Mouse (Mus musculus) left cerebral cortex, adult 6 months (tissue): ENCODE data around the gene Ptger1. TPM values are rescaled to one million over a fixed set of nuclear protein-coding genes. Genes with fewer than 3 reads are reported as not detected.

Experiments
- long read RNA-seq, 2 experiments: library from polyadenylated mRNA; unstranded; transcript quantifications; one replicate each; pipeline ENCODE4 v2.0.0; 2019 to 2020
- polyA plus RNA-seq: library from polyadenylated mRNA; unstranded; fragments of <200 nt; fragmentation: Nextera tagmentation; gene quantifications from 2 replicates; pipeline ENCODE4 v1.2.3, GENCODE M21; 2021

The Ptger1 gene
- polyA plus RNA-seq = 0.18 and 0.40 TPM in 2 replicates
- long read RNA-seq, experiment 1, full-length matches to known transcripts = 3 of 3 reads
- long read RNA-seq, experiment 1, partial matches to known transcripts = 0 of 3 reads
- long read RNA-seq, experiment 1, other reads (novel, unspliced or antisense) = 0 of 3 reads
- long read RNA-seq, experiment 2, partial matches to known transcripts = 0 of 1 reads
- long read RNA-seq, experiment 2, other reads (novel, unspliced or antisense) = 0 of 1 reads

DNA sequence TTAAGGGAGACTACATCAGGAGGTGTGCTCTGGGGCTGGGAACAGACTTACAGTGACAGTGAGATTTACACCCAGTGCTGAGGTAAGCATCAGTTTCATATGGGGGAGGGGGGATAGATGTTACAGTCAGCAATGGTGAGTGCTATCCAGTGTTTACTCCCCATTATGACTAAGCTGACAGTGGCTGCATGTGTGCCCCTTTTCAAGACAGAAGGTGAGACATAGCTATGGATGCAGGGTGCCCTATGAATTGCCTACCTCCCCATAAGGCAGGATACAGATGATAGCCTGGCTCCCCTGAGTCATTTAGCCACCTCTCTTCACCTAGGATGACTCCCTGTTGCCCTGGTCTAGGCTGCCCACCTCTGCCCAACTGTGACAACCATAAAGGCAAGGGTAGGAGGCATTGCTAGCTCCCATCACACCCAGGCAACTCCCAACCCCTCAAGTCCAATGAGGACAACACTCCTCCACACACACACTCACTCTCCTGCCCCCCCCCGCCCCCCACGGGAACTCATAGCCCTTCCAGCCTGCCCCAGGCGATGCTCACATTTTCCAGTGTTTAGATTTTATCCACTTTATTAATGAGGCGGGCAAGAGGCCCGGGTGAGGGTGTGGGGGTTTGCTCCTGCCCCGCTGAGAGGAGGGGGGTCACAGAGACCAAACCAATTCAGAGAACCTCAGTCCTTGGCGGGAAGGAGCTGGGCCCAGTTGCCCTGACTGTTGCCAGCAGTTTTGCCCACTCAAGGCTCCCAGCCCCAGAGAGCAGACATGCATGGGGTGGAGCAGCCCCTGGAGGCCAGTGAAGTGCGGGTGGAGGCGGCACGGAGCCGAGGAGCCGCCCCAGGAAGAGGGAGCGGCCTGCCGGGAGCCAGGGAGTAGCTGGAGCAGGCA lies at the start of gene Ptger1:
Gene Ptger1, plus strand, starts transcription at position 710 of the 897 bp plus-strand sequence.

DNA sequence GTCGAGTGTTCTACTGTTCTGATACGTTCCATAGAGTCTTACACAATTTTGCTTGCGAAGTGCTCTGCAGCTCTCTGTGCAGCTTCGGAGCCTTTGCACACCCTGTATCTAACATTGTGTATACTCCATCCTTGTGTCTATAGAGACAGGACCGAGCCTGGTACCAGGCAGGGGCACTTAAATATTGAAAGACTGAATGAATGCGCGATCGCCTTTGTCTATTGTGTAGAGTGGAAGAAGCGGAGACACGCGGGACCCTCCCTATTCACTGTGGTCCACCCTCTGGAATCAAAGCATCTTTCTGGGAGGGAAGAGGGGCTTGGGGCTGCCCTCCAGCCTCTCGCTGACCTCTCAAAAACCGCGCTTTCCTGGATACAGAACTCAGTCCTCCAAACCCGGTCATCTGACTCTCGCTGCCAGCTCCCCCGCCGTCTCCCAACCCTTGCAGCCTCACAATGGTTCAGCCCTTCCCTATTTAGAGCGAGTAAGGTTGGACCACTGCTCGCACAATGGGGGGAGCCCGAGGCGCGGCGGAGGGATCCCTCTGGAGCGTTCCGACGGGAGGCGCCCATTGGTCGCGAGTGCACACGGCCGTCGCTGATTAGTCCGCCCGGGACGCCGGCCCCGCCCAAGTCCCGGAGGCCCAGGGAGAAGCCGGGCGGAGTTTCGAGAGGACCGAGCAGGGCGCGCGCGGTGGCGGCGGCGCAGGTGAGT lies 14.3 kb upstream of the Ptger1 start, which contains the start of gene Gipc1:
Gene Gipc1, plus strand, starts transcription at position 648 of the 714 bp plus-strand sequence.

DNA sequence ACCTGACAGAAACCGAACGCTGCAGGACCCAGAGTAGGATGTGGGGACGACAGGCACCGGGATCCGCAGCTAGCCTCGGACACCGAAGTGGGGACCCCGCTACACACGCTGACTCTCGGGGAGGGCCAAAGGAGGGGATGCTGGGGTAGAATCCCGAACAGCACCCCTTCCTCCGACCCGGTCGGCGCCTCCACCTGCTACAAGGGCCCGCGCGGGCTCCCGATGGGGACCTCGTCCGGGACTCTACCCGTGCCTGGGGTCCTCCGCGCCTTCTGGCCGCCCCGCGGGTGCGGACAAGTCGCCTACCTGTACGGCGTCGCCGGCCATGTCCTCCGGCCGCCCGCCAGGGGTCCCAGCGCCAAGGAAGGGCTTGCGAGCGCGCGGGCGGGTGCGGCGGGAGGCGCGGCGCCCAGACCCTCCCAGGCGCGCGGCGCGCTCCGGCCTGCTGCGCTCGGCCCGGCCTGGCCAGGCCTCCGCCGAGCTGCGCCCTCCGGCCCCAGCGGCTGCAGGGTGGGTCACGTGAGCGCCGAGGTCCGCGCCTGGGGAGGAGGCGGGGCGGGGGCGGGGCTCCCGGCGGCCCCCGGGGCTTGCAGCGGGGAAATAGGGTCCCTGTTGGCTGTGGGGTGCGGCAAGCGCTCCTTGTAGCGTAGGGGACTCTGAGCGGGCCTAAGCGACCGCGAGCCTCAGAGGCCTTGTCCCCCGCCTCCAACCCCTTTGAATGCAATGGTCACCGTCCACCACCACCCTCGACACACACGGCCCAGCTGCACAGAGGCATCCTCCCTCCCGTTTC lies 32.4 kb downstream of the Ptger1 start, which contains the start of gene Pkn1:
Gene Pkn1, minus strand, starts transcription at position 519 of the 793 bp plus-strand sequence.

DNA sequence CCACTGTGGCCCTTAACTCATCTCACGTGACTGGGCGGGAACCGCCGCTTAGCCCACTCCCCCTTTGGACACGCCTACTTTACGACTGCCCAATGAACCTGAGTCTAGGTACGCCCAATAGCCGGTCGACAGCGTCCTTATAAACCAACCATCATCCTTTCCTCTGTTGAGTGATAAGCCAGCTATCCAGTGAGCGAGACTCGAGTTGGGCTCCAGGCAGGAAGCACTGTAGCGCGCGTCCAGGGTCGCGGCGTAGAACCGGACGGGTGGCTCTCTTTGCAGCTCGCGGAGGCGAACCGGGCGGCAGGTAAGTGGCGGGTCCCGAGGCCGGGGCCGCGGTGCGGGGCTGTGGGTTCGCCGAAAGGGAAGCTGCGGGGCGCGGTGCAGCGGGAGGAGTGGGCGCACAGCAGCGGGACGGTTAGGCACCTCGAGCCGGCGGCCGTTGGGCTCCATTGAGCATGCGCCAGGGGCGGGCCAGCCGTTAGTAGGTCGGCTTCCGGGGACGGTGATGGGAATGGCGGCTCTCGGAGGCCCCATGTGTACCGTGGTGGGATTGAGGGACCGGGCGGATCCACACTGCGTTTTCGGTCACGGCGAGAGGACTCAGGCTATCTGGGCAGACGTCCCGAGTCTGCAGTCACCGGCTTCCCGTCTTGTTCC lies 48.7 kb downstream of the Ptger1 start, which contains the start of gene Ddx39:
Gene Ddx39, plus strand, starts transcription at position 147 of the 660 bp plus-strand sequence.

Other genes with a start within 250 kb of the Ptger1 start
- gene Scoc, start 208.3 kb upstream of the Ptger1 start, polyA plus RNA-seq = 380 and 458 TPM in 2 replicates
- not detected in 2 replicates for gene Olfr370, start 130.9 kb upstream of the Ptger1 start, polyA plus RNA-seq
- gene Ndufb7, start 100.0 kb upstream of the Ptger1 start, polyA plus RNA-seq = 610 and 651 TPM in 2 replicates
- gene Tecr, start 58.7 kb upstream of the Ptger1 start, polyA plus RNA-seq = 1,413 and 1,506 TPM in 2 replicates
- 42.8 and 49.1 TPM in 2 replicates for gene Dnajb1, start 58.5 kb upstream of the Ptger1 start, polyA plus RNA-seq
- 103 and 129 TPM in 2 replicates for gene Gipc1, start 14.0 kb upstream of the Ptger1 start, polyA plus RNA-seq
- 5.5 and 11.2 TPM in 2 replicates for gene Pkn1, start 32.5 kb downstream of the Ptger1 start, polyA plus RNA-seq
- 18.2 and 24.2 TPM in 2 replicates for gene Ddx39, start 48.5 kb downstream of the Ptger1 start, polyA plus RNA-seq
- 2.8 and 3.1 TPM in 2 replicates for gene Adgre5, start 74.6 kb downstream of the Ptger1 start, polyA plus RNA-seq
- 12.5 and 34.5 TPM in 2 replicates for gene Adgrl1, start 233.4 kb downstream of the Ptger1 start, polyA plus RNA-seq